Mouse (Mus musculus) brain, adult 2 months (tissue): Measurements from ENCODE around the gene Adora1.

Experiments used
- DNase-seq: peaks from one replicate; pipeline ENCODE4 v3.0.0; 2011; ENCODE audit warnings: low read depth, low spot score

Adora1 gene

GRCm38 (mm10) chr1:134216629-134216971, 18.6 kb downstream of the Adora1 start:
- DNase-seq = no peak

- DNase-seq = peak; percentile 41
Observed at GRCm38 (mm10) chr1:134215751-134216628, 19.2 kb downstream of the Adora1 start.

GRCm38 (mm10) chr1:134215059-134215458, 20.2 kb downstream of the Adora1 start:
- no peak for DNase-seq

- DNase-seq = peak; percentile 79
Observed at GRCm38 (mm10) chr1:134213405-134213804, 21.8 kb downstream of the Adora1 start.

- DNase-seq = no peak
Observed at GRCm38 (mm10) chr1:134212351-134212750, 22.9 kb downstream of the Adora1 start.

- DNase-seq = no peak
Observed at GRCm38 (mm10) chr1:134211631-134212030, 23.6 kb downstream of the Adora1 start.

- peak; percentile 71 for DNase-seq
Observed at GRCm38 (mm10) chr1:134211043-134211442, 24.2 kb downstream of the Adora1 start.

- DNase-seq = peak; percentile 79
Observed at GRCm38 (mm10) chr1:134210179-134210755, 25.0 kb downstream of the Adora1 start.

- DNase-seq = peak; percentile 86
Observed at GRCm38 (mm10) chr1:134206085-134206484, 29.1 kb downstream of the Adora1 start.

GRCm38 (mm10) chr1:134205296-134206018, 29.8 kb downstream of the Adora1 start:
- peak; percentile 93 for DNase-seq

GRCm38 (mm10) chr1:134204230-134204629, 31.0 kb downstream of the Adora1 start:
- peak; percentile 90 for DNase-seq

- peak; percentile 73 for DNase-seq
Observed at GRCm38 (mm10) chr1:134201751-134202420, 33.3 kb downstream of the Adora1 start.

GRCm38 (mm10) chr1:134200998-134201686, 34.1 kb downstream of the Adora1 start:
- peak; percentile 81 for DNase-seq

- no peak for DNase-seq
Observed at GRCm38 (mm10) chr1:134200481-134200880, 34.8 kb downstream of the Adora1 start.

- peak; percentile 75 for DNase-seq
Observed at GRCm38 (mm10) chr1:134198197-134198995, 36.8 kb downstream of the Adora1 start.

- DNase-seq = no peak
Observed at GRCm38 (mm10) chr1:134197325-134197982, 37.8 kb downstream of the Adora1 start.

- DNase-seq = peak; percentile 85
Observed at GRCm38 (mm10) chr1:134196386-134196785, 38.8 kb downstream of the Adora1 start.

- DNase-seq = peak; percentile 87
Observed at GRCm38 (mm10) chr1:134195979-134196378, 39.3 kb downstream of the Adora1 start.

- DNase-seq = peak; percentile 90
Observed at GRCm38 (mm10) chr1:134195571-134195970, 39.7 kb downstream of the Adora1 start.

- no peak for DNase-seq
Observed at GRCm38 (mm10) chr1:134195117-134195516, 40.1 kb downstream of the Adora1 start.
